Mouse (Mus musculus) mouse embryonic stem cell (cell line): ENCODE data around the gene Hdac9.

ENCODE experiments used
- in situ Hi-C, 2 experiments: fragments of 300-500 bp; cut with MboI; formaldehyde crosslinking; loops; 1 replicate in 1 of 2; 3 replicates in 1 of 2; pipeline ENCODE4 v1.14.3; 2019 to 2020; ENCODE audit warnings: low sequenced_read_pairs in 2 of 2, low pct_unique_long_range_greater_than_20kb in 1 of 2, mixed read lengths in 1 of 2; ENCODE audit not compliant: unreplicated experiment in 1 of 2

Gene Hdac9

DNA sequence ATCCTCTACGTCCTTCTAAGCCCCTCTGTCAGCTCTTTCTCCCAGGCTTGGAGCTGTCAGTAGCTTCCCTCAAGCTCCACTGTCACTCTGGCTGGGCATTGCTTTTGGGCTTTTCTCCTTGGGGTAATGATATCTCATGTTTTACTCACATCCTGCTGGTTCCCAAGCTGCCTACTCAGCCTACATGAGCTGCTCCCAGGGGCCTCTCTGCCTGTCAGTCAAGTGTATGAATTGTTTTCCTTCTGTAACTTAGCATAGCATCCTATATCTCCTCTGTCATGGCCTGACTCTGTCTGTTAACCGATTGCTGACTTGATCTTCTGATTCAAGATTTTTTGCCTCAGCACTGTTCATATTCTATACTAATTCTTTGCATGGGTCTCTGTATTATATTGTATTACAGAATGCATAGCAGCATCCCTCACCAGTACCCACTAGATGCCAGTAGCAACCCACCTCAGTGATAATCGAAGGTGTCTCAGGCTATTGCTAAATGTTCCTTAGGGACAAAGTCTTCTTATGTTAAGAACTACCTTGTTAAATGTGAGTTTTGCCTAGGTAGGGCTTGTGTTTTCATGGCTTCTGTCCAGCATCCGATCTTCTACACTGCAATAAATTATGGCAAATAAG, 582.3 kb downstream of the Hdac9 start:
- in situ Hi-C loops = no loop called here

DNA sequence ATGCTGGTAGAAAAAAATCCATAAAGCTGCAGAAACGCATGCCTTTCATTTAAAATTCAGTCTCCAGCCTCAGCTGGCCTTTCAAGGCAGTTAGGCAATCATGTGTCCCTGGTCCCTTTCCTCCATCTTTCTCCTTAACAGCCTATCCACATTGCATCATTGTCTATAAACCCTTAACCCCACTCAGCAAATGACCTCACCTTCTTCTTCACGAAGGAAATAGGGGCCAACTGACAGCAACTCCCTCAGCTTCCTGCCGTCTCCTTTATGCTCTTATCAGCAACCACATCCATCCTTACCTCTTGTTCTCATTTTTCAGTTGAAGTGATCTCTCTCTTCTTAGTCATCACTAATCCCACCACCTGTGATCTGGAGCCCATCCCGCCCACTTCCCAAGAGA, 584.0 kb downstream of the Hdac9 start:
- in situ Hi-C loops = no loop called here

GRCm38 (mm10) chr12:34327111-34327510, 589.8 kb downstream of the Hdac9 start:
- in situ Hi-C loops = no loop called here

GRCm38 (mm10) chr12:34312113-34312719, 604.7 kb downstream of the Hdac9 start:
- in situ Hi-C loops = no loop called here

DNA sequence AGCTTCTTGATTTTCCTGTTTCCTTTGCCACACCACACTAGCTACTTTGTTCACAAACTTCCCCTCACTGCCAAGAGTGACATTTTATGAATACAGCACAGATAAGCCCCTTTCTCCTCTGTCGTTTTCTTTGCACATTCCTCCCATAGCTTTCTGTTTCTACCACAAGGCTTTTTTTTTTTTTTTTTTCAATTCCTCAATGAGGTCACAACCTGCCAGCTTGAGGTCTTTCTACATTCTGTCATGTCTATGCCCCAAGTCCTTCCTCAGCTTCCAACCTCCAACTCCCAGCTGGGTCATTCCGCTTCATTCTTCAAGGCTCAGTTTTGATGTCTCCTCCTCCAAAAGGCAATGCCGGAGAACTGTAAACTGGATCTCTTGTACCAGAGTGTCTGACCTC, 611.4 kb downstream of the Hdac9 start:
- in situ Hi-C loops = no loop called here

GRCm38 (mm10) chr12:34292346-34292745, 624.5 kb downstream of the Hdac9 start:
- in situ Hi-C loops = no loop called here

GRCm38 (mm10) chr12:34287218-34287617, 629.7 kb downstream of the Hdac9 start:
- in situ Hi-C loops = no loop called here

- in situ Hi-C loops = no loop called here
Measured at GRCm38 (mm10) chr12:34284888-34285287, 632.0 kb downstream of the Hdac9 start.

- in situ Hi-C loops = no loop called here
Measured at GRCm38 (mm10) chr12:34284396-34284795, 632.5 kb downstream of the Hdac9 start.

DNA sequence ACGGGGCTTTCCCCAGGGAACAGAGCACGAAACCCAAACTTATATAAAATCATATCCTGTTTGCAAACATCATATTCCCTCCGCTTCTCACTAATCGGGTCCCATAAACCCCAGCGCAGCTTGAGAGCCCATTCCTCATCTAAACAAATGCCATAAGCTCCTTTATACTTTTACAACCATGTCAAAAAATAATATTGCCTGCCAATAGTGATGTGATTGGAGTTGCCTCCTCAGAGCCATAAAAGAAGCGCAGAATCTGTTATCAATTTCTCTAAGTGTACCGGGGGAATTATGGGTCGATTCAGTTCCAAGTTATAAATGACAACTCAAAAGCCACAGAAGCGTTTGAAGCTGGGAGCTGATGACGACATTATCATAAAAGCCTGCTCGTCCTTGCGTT, 638.1 kb downstream of the Hdac9 start:
- in situ Hi-C loops = no loop called here

DNA sequence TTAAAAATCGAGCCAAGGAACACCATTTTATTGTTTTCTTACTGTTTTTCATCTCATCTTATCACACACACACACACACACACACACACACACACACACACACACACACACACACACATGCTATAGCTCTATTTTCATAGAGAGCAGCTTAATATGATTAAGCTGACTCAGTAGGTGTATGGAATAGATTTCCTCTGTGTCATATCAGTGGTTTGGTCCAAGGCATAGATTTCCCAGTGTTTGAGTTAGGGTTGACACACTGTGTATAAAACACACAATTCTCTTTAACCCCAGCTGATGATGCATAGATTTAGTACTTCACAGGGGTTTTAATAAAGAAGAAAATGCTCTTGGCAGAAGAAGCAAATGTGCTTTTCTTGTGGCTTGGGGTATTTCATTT, 643.1 kb downstream of the Hdac9 start:
- in situ Hi-C loops = no loop called here

GRCm38 (mm10) chr12:34270096-34270495, 646.8 kb downstream of the Hdac9 start:
- in situ Hi-C loops = no loop called here

- in situ Hi-C loops = no loop called here
Measured at GRCm38 (mm10) chr12:34269472-34270040, 647.3 kb downstream of the Hdac9 start.

DNA sequence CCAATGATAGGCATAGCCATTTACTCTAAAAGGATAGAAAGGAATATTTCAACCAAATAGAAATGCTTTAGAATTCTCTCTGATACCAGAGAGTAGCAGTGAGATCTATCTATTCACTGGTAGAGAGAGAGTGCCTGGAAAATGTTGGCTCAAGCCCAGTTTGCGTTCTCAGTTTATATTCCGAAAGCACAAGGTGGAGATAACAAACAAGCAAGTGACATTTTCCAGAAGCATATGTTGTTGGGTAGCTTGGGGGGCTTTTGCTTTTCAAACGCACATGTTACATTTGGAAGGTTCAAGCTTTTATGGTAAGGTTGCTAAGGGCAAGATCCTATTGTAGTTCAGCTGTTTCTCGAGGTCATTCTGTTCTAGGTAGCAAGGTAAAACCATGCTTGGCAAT, 657.2 kb downstream of the Hdac9 start:
- in situ Hi-C loops = no loop called here

- in situ Hi-C loops = no loop called here
Measured at GRCm38 (mm10) chr12:34249160-34249559, 667.7 kb downstream of the Hdac9 start.

- in situ Hi-C loops = no loop called here
Measured at GRCm38 (mm10) chr12:34248193-34249121, 668.4 kb downstream of the Hdac9 start.

DNA sequence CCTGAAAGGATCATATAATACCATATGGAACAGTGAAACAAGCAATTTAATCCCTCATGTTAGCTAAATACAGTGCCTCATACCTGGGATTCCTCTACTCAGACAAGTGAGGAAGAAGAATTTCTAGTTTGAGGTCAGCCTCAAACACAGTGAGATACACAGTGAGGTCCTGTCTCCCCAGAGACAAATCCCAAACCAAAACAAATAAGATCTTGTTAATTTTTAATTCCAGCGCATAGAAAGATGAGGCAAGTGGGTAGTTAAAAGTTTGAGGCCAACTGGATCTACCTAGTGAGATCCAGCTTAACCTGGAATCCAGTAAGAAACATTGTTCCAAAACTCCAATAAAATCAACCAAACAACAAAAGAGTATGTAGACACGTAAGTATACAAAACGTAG, 678.1 kb downstream of the Hdac9 start:
- in situ Hi-C loops = no loop called here

- in situ Hi-C loops = no loop called here
Measured at GRCm38 (mm10) chr12:34231621-34232150, 685.2 kb downstream of the Hdac9 start.

GRCm38 (mm10) chr12:34224505-34224904, 692.4 kb downstream of the Hdac9 start:
- in situ Hi-C loops = no loop called here
